Mouse (Mus musculus) forebrain, embryonic 14.5 days (tissue): Measurements from ENCODE around the gene Sema5a. TPM values are rescaled to one million over a fixed set of nuclear protein-coding genes. Genes with fewer than 3 reads are reported as not detected.
"Not testable (repeated sequence)": the region's sequence is repeated elsewhere in the genome, so short reads cannot be mapped to it uniquely, and the experiment has no call there.

Source experiments
- ATAC-seq: fragments of 200-750 bp; cut with Nextera tagmentation; 2 replicates; pipeline ENCODE4 v1.8.0; 2017; ENCODE audit warnings: mild to moderate bottlenecking, moderate library complexity
- DNase-seq: peaks from one replicate; pipeline ENCODE4 v3.0.0-alpha.2; 2015; ENCODE audit warnings: low spot score
- H3K27ac ChIP-seq: fragments of 300-500 bp; sonication (generic); 2 replicates; pipeline ENCODE4 v1.5.1; 2014; ENCODE audit warnings: low read depth, mild to moderate bottlenecking, control low read depth, low read length, moderate library complexity
- H3K27me3 ChIP-seq: fragments of 300-500 bp; sonication (generic); replicated peaks from 2 replicates; pipeline ENCODE4 v1.6.1; 2014; ENCODE audit warnings: low read length, control low read depth, mixed read lengths; ENCODE audit not compliant: control insufficient read depth, insufficient read depth
- H3K36me3 ChIP-seq: fragments of 300-500 bp; sonication (generic); 2 replicates; pipeline ENCODE4 v1.6.1; 2014; ENCODE audit warnings: low read length, control low read depth; ENCODE audit not compliant: control insufficient read depth, insufficient read depth
- H3K4me1 ChIP-seq: fragments of 300-500 bp; sonication (generic); 2 replicates; pipeline ENCODE4 v1.6.1; 2014; ENCODE audit warnings: antibody characterized with exemption, low read length, control low read depth; ENCODE audit not compliant: control insufficient read depth, insufficient read depth
- H3K4me2 ChIP-seq: fragments of 300-500 bp; sonication (generic); 2 replicates; pipeline ENCODE4 v1.6.1; 2014; ENCODE audit warnings: mild to moderate bottlenecking, control low read depth, low read length
- H3K4me3 ChIP-seq: fragments of 300-500 bp; sonication (generic); 2 replicates; pipeline ENCODE4 v1.5.1; 2014; ENCODE audit warnings: low read depth, low read length, control low read depth
- H3K9ac ChIP-seq: fragments of 300-500 bp; sonication (generic); 2 replicates; pipeline ENCODE4 v1.6.1; 2014; ENCODE audit warnings: mild to moderate bottlenecking, low read length, control low read depth, moderate library complexity
- H3K9me3 ChIP-seq: fragments of 300-500 bp; sonication (generic); replicated peaks from 2 replicates; pipeline ENCODE4 v1.6.1; 2016; ENCODE audit warnings: low read length, control low read depth, mixed read lengths; ENCODE audit not compliant: control insufficient read depth
- WGBS: fragments of 180-500 bp; shearing (Covaris S2); extraction: QIAGEN DNeasy Blood & Tissue Kit; methylation state at CpG from one replicate; pipeline ENCODE4 v1.1.7; 2014; 5-methylcytosine and 5-hydroxymethylcytosine counted together
- polyA plus RNA-seq: library from polyadenylated mRNA; unstranded; fragments of >200 nt; fragmentation: Nextera tagmentation; extraction: Ambion mirVana; gene quantifications from 2 replicates; pipeline ENCODE4 v1.2.1, GENCODE M21; 2014

The Sema5a gene
- polyA plus RNA-seq, result 10.1 and 10.8 TPM in 2 replicates

- Histone ChIP-seq H3K4me3 (peak within 1 kb of the TSS; percentile 57), H3K36me3 (no peaks in the 10 kb centered on the region), H3K4me1 (peaks cover 7% of the 10 kb centered on the region; the same call in 1 of the 2 replicates), H3K27ac (no peak within 1 kb of the TSS; the same call in 1 of the 2 replicates), H3K4me2 (peak within 1 kb of the TSS; percentile 99), H3K9ac (peak within 1 kb of the TSS; percentile 70), H3K27me3 (no peaks in the 10 kb centered on the region), H3K9me3 (no peaks in the 10 kb centered on the region)
- ATAC-seq, result peak; percentile 91
- peak; percentile 81 for DNase-seq
- WGBS, result under 1% methylated on average over 19 of the region's 45 CpGs
Observed at GRCm38 (mm10) chr15:32244344-32244955, at the start of gene Sema5a. TSS of gene Sema5a (plus strand) at chr15:32244810.

GRCm38 (mm10) chr15:32198076-32198475 is 46.5 kb upstream of the Sema5a start:
- H3K4me2 ChIP-seq, result no peak overlapping the region
- H3K36me3 ChIP-seq, result no peaks in the 10 kb centered on the region
- H3K4me1 ChIP-seq, result no peaks in the 10 kb centered on the region; the same call in 1 of the 2 replicates
- no peak overlapping the region for H3K4me3 ChIP-seq
- H3K9me3 ChIP-seq, result no peaks in the 10 kb centered on the region
- H3K27ac ChIP-seq, result no peak overlapping the region
- no peaks in the 10 kb centered on the region for H3K27me3 ChIP-seq
- no peak for DNase-seq
- 74% methylated on average over 9 of the region's 9 CpGs for WGBS
- no peak for ATAC-seq
- no peak overlapping the region for H3K9ac ChIP-seq

- H3K9me3 ChIP-seq, result no peaks in the 10 kb centered on the region
- ATAC-seq (no peak), DNase-seq (no peak)
- H3K4me3 ChIP-seq, result no peak overlapping the region
- H3K27me3 ChIP-seq, result no peaks in the 10 kb centered on the region
- no peak overlapping the region for H3K4me2 ChIP-seq
- H3K4me1 ChIP-seq, result no peaks in the 10 kb centered on the region; the same call in 1 of the 2 replicates
- H3K9ac ChIP-seq, result no peak overlapping the region
- H3K36me3 ChIP-seq, result no peaks in the 10 kb centered on the region
- 80% methylated on average over 5 of the region's 5 CpGs for WGBS
- H3K27ac ChIP-seq, result no peak overlapping the region
Observed at GRCm38 (mm10) chr15:32198561-32198960, 46.0 kb upstream of the Sema5a start.

GRCm38 (mm10) chr15:32203242-32203641 is 41.4 kb upstream of the Sema5a start:
- H3K27ac ChIP-seq, result no peak overlapping the region
- ATAC-seq (no peak), DNase-seq (no peak)
- no peaks in the 10 kb centered on the region; the same call in 1 of the 2 replicates for H3K4me1 ChIP-seq
- no peaks in the 10 kb centered on the region for H3K27me3 ChIP-seq
- no peak overlapping the region for H3K4me3 ChIP-seq
- no peak overlapping the region for H3K9ac ChIP-seq
- no peak overlapping the region for H3K4me2 ChIP-seq
- H3K9me3 ChIP-seq, result no peaks in the 10 kb centered on the region
- WGBS, result 85% methylated on average over 5 of the region's 5 CpGs
- H3K36me3 ChIP-seq, result no peaks in the 10 kb centered on the region

- Histone ChIP-seq H3K9me3 (no peaks in the 10 kb centered on the region), H3K4me3 (no peak overlapping the region), H3K9ac (no peak overlapping the region), H3K27ac (no peak overlapping the region), H3K36me3 (no peaks in the 10 kb centered on the region), H3K27me3 (no peaks in the 10 kb centered on the region), H3K4me2 (no peak overlapping the region), H3K4me1 (no peaks in the 10 kb centered on the region)
- 88% methylated on average over 10 of the region's 10 CpGs for WGBS
- DNase-seq, result no peak
- ATAC-seq, result no peak
Observed at GRCm38 (mm10) chr15:32204908-32205307, 39.7 kb upstream of the Sema5a start.

GRCm38 (mm10) chr15:32214687-32215086 is 29.9 kb upstream of the Sema5a start:
- not testable (repeated sequence) for H3K9ac ChIP-seq, H3K27ac ChIP-seq, H3K27me3 ChIP-seq, DNase-seq, H3K9me3 ChIP-seq, H3K4me2 ChIP-seq, H3K4me3 ChIP-seq, H3K4me1 ChIP-seq, ATAC-seq, H3K36me3 ChIP-seq
- 94% methylated on average over 10 of the region's 10 CpGs for WGBS

GRCm38 (mm10) chr15:32223028-32223427 is 21.6 kb upstream of the Sema5a start:
- DNase-seq (no peak), ATAC-seq (no peak)
- H3K4me2 ChIP-seq, result no peak overlapping the region
- H3K4me1 ChIP-seq, result no peaks in the 10 kb centered on the region
- no peaks in the 10 kb centered on the region for H3K9me3 ChIP-seq
- no peak overlapping the region for H3K27ac ChIP-seq
- H3K27me3 ChIP-seq, result no peaks in the 10 kb centered on the region
- no peak overlapping the region for H3K9ac ChIP-seq
- WGBS, result 91% methylated on average over 7 of the region's 7 CpGs
- H3K36me3 ChIP-seq, result no peaks in the 10 kb centered on the region
- no peak overlapping the region for H3K4me3 ChIP-seq

GRCm38 (mm10) chr15:32225394-32225793 is 19.2 kb upstream of the Sema5a start:
- 90% methylated on average over 3 of the region's 3 CpGs for WGBS

GRCm38 (mm10) chr15:32226381-32226780 is 18.2 kb upstream of the Sema5a start:
- DNase-seq (no peak), ATAC-seq (no peak)
- WGBS, result 88% methylated on average over 6 of the region's 6 CpGs
- H3K36me3 ChIP-seq, result no peaks in the 10 kb centered on the region
- no peaks in the 10 kb centered on the region for H3K27me3 ChIP-seq
- H3K27ac ChIP-seq, result no peak overlapping the region
- no peak overlapping the region for H3K4me3 ChIP-seq
- H3K4me1 ChIP-seq, result no peaks in the 10 kb centered on the region
- no peak overlapping the region for H3K4me2 ChIP-seq
- no peak overlapping the region for H3K9ac ChIP-seq
- H3K9me3 ChIP-seq, result no peaks in the 10 kb centered on the region

More at GRCm38 (mm10) chr15:32225394-32225793, 19.2 kb upstream of the Sema5a start:
- DNase-seq (no peak), ATAC-seq (no peak)
- no peak overlapping the region for H3K4me2 ChIP-seq
- H3K27ac ChIP-seq, result no peak overlapping the region
- H3K4me1 ChIP-seq, result no peaks in the 10 kb centered on the region
- H3K9me3 ChIP-seq, result no peaks in the 10 kb centered on the region
- no peaks in the 10 kb centered on the region for H3K27me3 ChIP-seq
- no peaks in the 10 kb centered on the region for H3K36me3 ChIP-seq
- H3K4me3 ChIP-seq, result no peak overlapping the region
- no peak overlapping the region for H3K9ac ChIP-seq
